15 mouse cellular contexts compared by ENCODE assay signal in the genomic region with DNA sequence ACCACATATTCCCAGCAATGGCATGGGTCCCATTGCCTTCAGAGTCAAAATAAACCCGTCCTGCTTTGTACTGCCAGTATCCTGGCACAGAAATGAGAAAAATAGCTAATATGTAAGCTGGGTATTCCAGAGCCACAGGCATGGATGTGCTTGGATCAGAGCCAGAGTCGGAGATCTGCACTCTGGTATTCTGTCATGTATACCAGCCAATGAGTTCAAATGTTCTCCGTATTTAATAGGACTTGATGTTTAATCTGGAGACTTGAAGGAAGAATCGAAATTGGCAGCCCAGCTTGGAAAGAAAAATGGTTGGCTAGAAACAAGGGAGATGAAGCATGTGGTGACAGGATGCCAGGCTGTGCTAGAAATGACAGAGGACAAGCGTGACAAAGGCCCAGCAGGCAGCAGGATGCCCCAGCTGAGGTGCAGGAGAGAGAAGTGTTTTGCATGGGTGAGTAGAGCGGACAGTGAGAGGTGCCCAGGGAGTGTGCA. TPM values are rescaled to one million over a fixed set of nuclear protein-coding genes. Genes with fewer than 3 reads are reported as not detected.
DNase-seq lines count a peak whose midpoint lies in the region; ATAC-seq and TF ChIP-seq lines count a peak whose summit lies in the region.
"Had no signal": no experiment of that assay in that cellular context is flagged by ENCODE, and none has a peak within 500 bp of the region (broad histone marks: within the 10 kb centered on the region; RNA-seq: fewer than 3 reads in every experiment).

No protein-coding gene starts in this region.

- H3K4me1 ChIP-seq in kidney, embryonic 14.5 days (ENCODE audit: control insufficient read depth, insufficient read depth, low read length), result no peaks in the 10 kb centered on the region
- H3K4me1 ChIP-seq in midbrain, embryonic 13.5 days (replicated peaks), result 0 out of 2 replicates have a peak, but pooled peaks cover 4% of the 10 kb centered on the region
- no peaks in the 10 kb centered on the region for H3K4me1 ChIP-seq in midbrain, embryonic 10.5 days
- H3K4me1 ChIP-seq in midbrain, postnatal 0 days (ENCODE audit: insufficient read depth, low read length), result no peaks in the 10 kb centered on the region
- H3K4me1 ChIP-seq: heart, embryonic 15.5 days had no signal

- H3K27me3 ChIP-seq in kidney, embryonic 14.5 days (ENCODE audit: control insufficient read depth, insufficient read depth, low read length), result no peaks in the 10 kb centered on the region
- no peaks in the 10 kb centered on the region for H3K27me3 ChIP-seq in midbrain, embryonic 13.5 days
- H3K27me3 ChIP-seq in midbrain, embryonic 10.5 days (ENCODE audit: low read depth, poor library complexity, severe bottlenecking), result no peaks in the 10 kb centered on the region
- no peaks in the 10 kb centered on the region for H3K27me3 ChIP-seq in midbrain, postnatal 0 days (ENCODE audit: insufficient read depth, low read length)
- H3K27me3 ChIP-seq: CH12.LX; embryonic facial prominence, embryonic 12.5 days; heart, embryonic 15.5 days had no signal

- no peak for TF ChIP-seq CTCF in midbrain, postnatal 0 days (IDR thresholded peaks at IDR 0.05)

- DNase-seq in kidney, adult 11 months, result peak; percentile 55
- no peak for DNase-seq in midbrain, embryonic 10.5 days (ENCODE audit: low spot score)
- peak; percentile 60 for DNase-seq in kidney, postnatal 10 days
- peak; percentile 74 for DNase-seq in midbrain, postnatal 0 days (ENCODE audit: low spot score)
- no peak for DNase-seq in thymus, adult 18-20 months
- DNase-seq: cerebellum, adult 9-10 months; lung, postnatal 36 days had no signal

- ATAC-seq in kidney, embryonic 14.5 days (ENCODE audit: low FRiP score, low TSS enrichment), result no peak
- ATAC-seq in midbrain, embryonic 13.5 days, result 0 out of 2 replicates have a peak, but pooled peaks have one; percentile 34
- peak; percentile 31; the same call in 1 of the 2 replicates for ATAC-seq in midbrain, postnatal 0 days (ENCODE audit: low FRiP score)
- ATAC-seq: intestine, embryonic 16.5 days had no signal

- WGBS in kidney, embryonic 14.5 days, result 86% methylated on average over 6 of the region's 6 CpGs
- 69% methylated on average over 6 of the region's 6 CpGs for WGBS in midbrain, embryonic 13.5 days
- WGBS in midbrain, embryonic 10.5 days, result 79% methylated on average over 6 of the region's 6 CpGs
- 45% methylated on average over 6 of the region's 6 CpGs for WGBS in midbrain, postnatal 0 days

- H3K36me3 ChIP-seq in kidney, embryonic 14.5 days (ENCODE audit: control insufficient read depth, insufficient read depth, low read length), result no peaks in the 10 kb centered on the region
- no peaks in the 10 kb centered on the region for H3K36me3 ChIP-seq in midbrain, embryonic 13.5 days
- H3K36me3 ChIP-seq in midbrain, embryonic 10.5 days, result no peaks in the 10 kb centered on the region
- H3K36me3 ChIP-seq in midbrain, postnatal 0 days (ENCODE audit: insufficient read depth, low read length), result no peaks in the 10 kb centered on the region
- H3K36me3 ChIP-seq: embryonic facial prominence, embryonic 12.5 days; heart, embryonic 15.5 days had no signal

- H3K9ac ChIP-seq in kidney, embryonic 14.5 days (ENCODE audit: low read depth, low read length), result no peak overlapping the region
- H3K9ac ChIP-seq in midbrain, embryonic 13.5 days (replicated peaks), result no peak overlapping the region
- H3K9ac ChIP-seq in midbrain, postnatal 0 days (replicated peaks; ENCODE audit: low read length, poor library complexity, severe bottlenecking), result no peak overlapping the region
- H3K9ac ChIP-seq: embryonic facial prominence, embryonic 12.5 days; heart, embryonic 15.5 days had no signal

- H3K9me3 ChIP-seq in kidney, embryonic 14.5 days (ENCODE audit: control insufficient read depth, low read length), result no peaks in the 10 kb centered on the region
- no peaks in the 10 kb centered on the region for H3K9me3 ChIP-seq in midbrain, embryonic 13.5 days
- H3K9me3 ChIP-seq in midbrain, embryonic 10.5 days (replicated peaks), result no peaks in the 10 kb centered on the region
- H3K9me3 ChIP-seq in midbrain, postnatal 0 days (ENCODE audit: low read length), result no peaks in the 10 kb centered on the region
- H3K9me3 ChIP-seq: embryonic facial prominence, embryonic 12.5 days; heart, embryonic 15.5 days had no signal

- H3K4me2 ChIP-seq in kidney, embryonic 14.5 days (replicated peaks; ENCODE audit: low read depth, low read length), result no peak overlapping the region
- H3K4me2 ChIP-seq in midbrain, embryonic 13.5 days (replicated peaks), result no peak overlapping the region
- H3K4me2 ChIP-seq in midbrain, postnatal 0 days (ENCODE audit: low read depth, low read length, poor library complexity, severe bottlenecking), result no peak overlapping the region
- H3K4me2 ChIP-seq: embryonic facial prominence, embryonic 12.5 days; heart, embryonic 15.5 days; liver, embryonic 11.5 days had no signal

- H3K4me3 ChIP-seq in kidney, embryonic 14.5 days (ENCODE audit: low read length), result no peak overlapping the region
- H3K4me3 ChIP-seq in midbrain, embryonic 13.5 days (replicated peaks), result no peak overlapping the region
- H3K4me3 ChIP-seq in midbrain, embryonic 10.5 days, result no peak overlapping the region
- no peak overlapping the region for H3K4me3 ChIP-seq in midbrain, postnatal 0 days (ENCODE audit: low read depth, low read length)
- H3K4me3 ChIP-seq: embryonic facial prominence, embryonic 12.5 days; heart, embryonic 15.5 days; myocyte had no signal

- H3K27ac ChIP-seq in kidney, embryonic 14.5 days (ENCODE audit: low read depth, low read length), result no peak overlapping the region
- H3K27ac ChIP-seq in midbrain, embryonic 13.5 days, result peak overlapping the region; percentile 17; the same call in 1 of the 2 replicates
- H3K27ac ChIP-seq in midbrain, embryonic 10.5 days (replicated peaks), result no peak overlapping the region
- H3K27ac ChIP-seq in midbrain, postnatal 0 days (ENCODE audit: low read depth, low read length), result no peak overlapping the region
- H3K27ac ChIP-seq: embryonic facial prominence, embryonic 12.5 days; heart, embryonic 15.5 days had no signal

RNA-seq across cellular contexts. Expression of a gene that starts 25.6 kb away (rescaled TPM):
- polyA plus RNA-seq in kidney, embryonic 14.5 days (2014; fragmentation: Nextera tagmentation; extraction: Ambion mirVana), result 18.4 and 24.5 TPM in 2 replicates
- 8.8 and 9.1 TPM in 2 replicates for polyA plus RNA-seq in midbrain, embryonic 13.5 days (2015; fragmentation: Nextera tagmentation; extraction: Ambion mirVana)
- polyA plus RNA-seq in midbrain, embryonic 10.5 days (2016; fragmentation: Nextera tagmentation; extraction: Ambion mirVana), result 21.8 and 25.6 TPM in 2 replicates
- 3.6 and 6.1 TPM in 2 replicates for total RNA-seq in midbrain, postnatal 0 days (2014; rRNA removed)
- polyA plus RNA-seq in midbrain, postnatal 0 days (2015; fragmentation: Nextera tagmentation; extraction: Ambion mirVana), result 4.6 and 5.4 TPM in 2 replicates

Comparison
In these comparisons a context has a peak if more than half of its experiments do, and no peak if none do; other contexts are left out.
1. DNase-seq: peak in kidney, adult 11 months (single experiment), kidney, postnatal 10 days (single experiment) and midbrain, postnatal 0 days (single experiment); none in midbrain, embryonic 10.5 days (single experiment) and thymus, adult 18-20 months (0 of 2).